Mouse (Mus musculus) small intestine, adult 2 months (tissue): ENCODE measurements around the gene Vmo1.

Experiments
- CTCF ChIP-seq: fragments of 200-500 bp; IDR thresholded peaks from 2 replicates; pipeline ENCODE4 v1.5.1; 2012; ENCODE audit warnings: low read depth, mild to moderate bottlenecking, control low read depth, inconsistent platforms, low read length, moderate library complexity, mixed read lengths; ENCODE audit not compliant: insufficient replicate concordance, insufficient read length; ENCODE audit errors: extremely low read depth
- POLR2A ChIP-seq: fragments of 200-500 bp; IDR thresholded peaks from 2 replicates; pipeline ENCODE4 v1.6.1; 2012; ENCODE audit warnings: low read depth, mild to moderate bottlenecking, control low read depth, inconsistent platforms, low read length, moderate library complexity

- no peak for TF ChIP-seq CTCF
- TF ChIP-seq POLR2A: no peak
These were observed 26.5 kb upstream of the Vmo1 start for GRCm38 (mm10) chr11:70540928-70541327.
